Mouse (Mus musculus): ENCODE data around the gene Ak3.

Ak3 gene

DNA sequence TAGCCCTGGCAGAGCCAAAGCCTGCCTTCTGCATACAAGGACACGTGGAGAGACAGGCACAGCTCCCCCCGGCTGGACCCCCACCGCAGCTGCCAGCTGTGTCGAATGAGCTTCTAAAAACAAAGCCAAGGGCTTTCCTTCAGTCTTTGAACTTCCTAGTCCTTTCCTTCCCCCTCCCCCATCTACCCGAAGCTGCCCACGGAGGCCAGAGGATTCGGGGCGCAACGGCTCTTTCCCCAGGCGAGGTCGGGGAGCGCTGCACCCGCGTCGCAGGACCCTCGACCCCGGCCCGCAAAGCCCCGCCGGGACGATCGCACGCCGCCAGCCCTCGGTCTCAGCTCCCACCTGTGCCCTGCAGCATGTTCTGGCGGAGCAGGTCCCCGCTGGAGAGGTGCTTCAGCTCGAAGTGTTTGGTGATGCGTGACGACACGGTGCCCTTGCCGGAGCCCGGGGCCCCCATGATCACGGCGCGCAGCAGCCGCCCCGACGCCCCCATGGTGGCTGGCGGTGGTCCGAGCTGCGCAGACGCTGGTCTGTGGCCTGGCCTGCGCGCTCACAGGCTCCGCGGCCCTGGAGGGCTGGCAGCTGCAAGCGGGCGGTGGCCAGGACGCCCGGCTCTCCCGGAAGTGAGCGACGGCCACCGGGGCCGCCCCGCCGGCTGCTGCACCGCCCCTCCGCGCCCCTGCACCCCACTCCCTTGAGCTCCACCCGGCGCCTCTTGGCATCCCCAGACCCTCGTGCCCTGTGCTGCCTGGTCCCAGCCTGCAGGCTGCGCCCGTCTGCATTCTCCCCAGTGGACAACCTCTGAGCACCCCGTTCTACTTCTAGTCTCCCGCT is at the start of gene Ak3:
TSS of gene Ak3 (minus strand) at position 628 of the 837 bp plus-strand sequence.
- DNase-seq (ENCODE audit: low spot score): peak; percentile 84

- DNase-seq (ENCODE audit: low spot score): no peak
Measured at GRCm38 (mm10) chr19:29092194-29092593, 44.4 kb upstream of the Ak3 start.

DNA sequence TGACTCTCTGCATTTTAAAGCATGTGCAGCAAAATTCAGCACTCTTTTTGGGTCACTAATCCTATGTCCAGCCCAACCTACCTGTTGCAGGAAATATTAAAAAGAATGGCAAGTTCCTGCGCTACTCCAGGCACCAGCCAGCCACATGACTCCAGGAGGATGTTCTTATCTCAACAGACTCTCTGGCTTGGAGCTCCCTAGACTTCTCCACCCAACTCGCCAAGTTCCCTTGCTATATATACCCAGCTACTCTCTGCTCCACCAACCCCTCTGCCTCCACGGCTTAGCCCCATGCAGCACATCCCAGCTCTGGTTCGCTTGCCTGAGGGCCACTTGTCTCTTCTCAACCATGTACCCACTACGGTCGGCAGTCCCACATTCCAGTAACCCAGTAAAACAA is 40.9 kb upstream of the Ak3 start:
- no peak for DNase-seq (ENCODE audit: low spot score)

DNA sequence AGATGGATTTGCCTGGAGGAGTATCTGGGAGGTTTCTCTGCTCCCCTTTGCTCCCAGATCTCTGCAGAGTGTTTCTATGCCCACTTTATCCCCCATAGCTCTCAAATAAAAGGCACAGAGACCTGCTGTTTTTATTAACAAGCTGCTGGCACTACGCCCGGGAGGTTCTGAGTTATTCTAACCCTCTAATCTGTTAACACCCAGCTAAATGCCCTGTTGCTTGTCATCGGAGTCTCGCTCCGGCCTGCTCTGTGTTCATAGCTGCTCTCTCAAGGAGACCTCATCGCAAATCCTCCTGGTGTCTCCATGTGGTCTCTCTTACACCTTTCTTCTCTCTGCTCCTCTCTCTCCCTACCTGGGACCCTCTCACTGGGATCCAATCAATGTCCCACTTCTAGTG is 27.0 kb upstream of the Ak3 start:
- DNase-seq (ENCODE audit: low spot score): peak; percentile 70

DNA sequence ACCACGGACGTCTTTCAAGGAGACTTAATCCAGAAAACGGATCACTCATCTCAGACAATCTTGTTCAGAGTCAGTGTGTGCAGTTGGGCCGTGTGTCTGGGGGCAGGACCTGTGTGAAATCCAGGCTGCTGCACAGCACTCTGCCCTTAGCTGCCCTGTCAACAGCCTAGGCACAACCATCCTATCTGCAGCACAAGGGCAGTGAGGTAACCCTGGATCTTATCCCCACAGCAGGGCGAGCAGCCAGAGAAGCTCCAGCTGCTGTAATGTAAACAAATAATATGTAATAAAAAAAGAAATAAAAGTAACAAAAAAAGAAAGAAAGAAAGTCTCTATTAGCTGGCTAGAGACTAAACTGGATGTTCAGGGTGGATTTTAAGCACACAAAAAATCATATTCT is 21.4 kb upstream of the Ak3 start:
- no peak for DNase-seq (ENCODE audit: low spot score)

DNA sequence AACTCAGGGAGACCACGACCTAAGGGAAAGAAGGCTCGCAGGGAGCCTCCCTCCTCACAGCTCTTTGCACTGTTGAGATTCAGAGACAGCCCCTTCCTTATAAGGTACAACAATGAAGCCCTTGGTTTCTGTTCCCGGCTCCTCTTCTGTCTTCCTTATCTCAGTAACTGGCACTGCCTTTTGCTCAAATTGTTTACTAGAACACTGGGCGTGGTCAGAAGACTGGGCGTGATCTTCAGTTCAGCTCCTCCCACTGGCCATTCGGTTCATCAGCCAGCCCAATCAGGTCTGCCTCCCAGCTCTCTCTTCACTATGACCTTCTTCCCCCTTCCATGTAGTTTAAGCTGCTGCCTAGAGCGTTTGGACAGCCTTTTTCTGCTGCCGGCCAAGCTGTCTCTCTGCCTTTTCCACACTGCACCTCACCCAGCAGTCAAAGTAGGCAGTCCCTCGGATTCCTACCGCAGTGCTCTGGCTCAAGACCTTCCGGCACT is 19.3 kb upstream of the Ak3 start:
- DNase-seq (ENCODE audit: low spot score): peak; percentile 83

DNA sequence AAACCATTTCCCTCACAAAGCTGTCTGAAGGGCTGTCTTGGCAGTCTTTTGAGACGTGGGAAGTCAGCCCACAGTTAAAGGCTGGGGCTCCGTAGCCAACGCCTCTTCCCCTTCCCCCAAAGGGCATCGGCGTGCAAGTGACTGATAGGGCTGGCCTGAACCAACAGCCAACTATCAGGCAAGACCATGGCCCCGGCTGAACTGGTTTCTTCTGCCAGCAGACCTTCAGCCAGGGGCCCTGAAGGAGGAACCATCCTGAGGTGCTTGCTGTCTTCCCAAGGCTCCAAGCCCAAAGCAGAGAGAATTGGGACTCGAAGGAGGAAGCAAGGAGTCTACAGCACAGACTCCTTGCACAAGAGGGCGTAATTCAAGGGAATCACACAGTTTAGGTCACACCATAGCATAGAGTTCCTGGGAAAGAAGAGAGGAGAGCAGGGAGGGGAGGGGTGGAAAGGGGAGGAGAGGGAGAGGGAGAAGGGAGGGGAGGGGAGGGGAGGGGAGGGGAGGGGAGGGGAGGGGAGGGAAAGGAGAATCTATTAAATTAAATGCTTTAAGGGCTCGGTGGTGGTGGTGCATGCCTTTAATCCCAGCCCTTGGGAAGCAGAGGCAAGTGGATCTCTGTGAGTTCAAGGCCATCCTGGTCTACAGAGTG is 16.8 kb upstream of the Ak3 start:
- peak; percentile 56 for DNase-seq (ENCODE audit: low spot score)

DNA sequence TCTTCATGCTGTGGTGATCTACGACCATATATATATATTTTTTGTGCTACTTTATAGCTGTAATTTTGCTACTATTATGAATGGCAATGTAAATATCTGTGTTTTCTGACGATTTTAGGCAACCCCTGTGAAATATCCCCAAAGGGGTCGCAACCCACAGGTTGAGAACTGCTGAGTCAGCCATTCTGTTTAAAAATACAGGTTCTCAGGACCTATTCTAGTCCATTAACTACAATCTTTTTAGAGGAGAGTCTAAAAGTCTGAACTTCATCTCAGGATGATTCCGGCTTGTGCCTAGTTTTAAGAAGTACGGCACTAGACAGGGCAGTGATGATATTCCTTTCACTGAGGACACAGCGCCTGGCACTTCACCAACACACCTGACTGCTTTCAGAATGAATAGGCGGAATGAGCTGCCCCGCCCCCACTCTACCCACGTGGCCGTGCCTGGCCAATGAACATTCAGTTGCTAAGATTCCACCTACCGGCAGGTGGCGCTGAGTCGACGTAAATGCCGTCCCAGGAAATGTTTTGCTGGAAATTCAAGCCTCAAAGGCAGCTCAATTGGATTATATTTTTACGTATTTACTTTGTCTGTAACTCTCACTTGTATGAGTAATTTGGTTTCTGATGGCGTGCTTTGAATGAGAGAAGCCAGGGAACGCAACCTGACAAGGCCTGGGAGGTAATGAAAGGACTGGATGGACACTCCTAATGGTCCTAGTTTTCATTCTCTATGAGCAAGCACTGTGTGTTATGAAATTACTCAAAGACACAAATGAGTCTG is 16.0 kb upstream of the Ak3 start:
- peak; percentile 98 for DNase-seq (ENCODE audit: low spot score)

GRCm38 (mm10) chr19:29063009-29063408 is 15.2 kb upstream of the Ak3 start:
- DNase-seq (ENCODE audit: low spot score): no peak

- peak; percentile 8 for DNase-seq (ENCODE audit: low spot score)
Measured at GRCm38 (mm10) chr19:29060299-29060698, 12.5 kb upstream of the Ak3 start.

GRCm38 (mm10) chr19:29059688-29060087 is 11.9 kb upstream of the Ak3 start:
- DNase-seq (ENCODE audit: low spot score): peak; percentile 42

DNA sequence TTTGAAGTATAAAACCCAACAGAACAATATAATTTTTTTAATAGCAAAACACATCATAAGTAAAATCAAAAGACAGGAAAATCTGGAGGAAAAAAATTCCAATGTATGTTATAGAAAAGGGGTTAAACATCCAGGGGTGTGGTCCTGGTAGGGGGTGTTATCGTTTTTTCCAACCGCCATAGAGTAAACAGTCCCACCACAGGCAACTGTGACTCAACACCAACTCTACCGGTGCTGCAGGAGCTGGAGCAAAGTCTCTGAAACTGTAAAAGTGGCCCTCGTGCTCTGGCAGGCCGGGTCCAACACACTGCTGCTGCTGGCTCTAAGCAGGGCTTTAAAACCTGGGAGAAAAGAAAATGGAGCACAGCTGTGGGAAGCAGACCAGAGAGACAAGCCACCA is 11.0 kb upstream of the Ak3 start:
- no peak for DNase-seq (ENCODE audit: low spot score)

DNA sequence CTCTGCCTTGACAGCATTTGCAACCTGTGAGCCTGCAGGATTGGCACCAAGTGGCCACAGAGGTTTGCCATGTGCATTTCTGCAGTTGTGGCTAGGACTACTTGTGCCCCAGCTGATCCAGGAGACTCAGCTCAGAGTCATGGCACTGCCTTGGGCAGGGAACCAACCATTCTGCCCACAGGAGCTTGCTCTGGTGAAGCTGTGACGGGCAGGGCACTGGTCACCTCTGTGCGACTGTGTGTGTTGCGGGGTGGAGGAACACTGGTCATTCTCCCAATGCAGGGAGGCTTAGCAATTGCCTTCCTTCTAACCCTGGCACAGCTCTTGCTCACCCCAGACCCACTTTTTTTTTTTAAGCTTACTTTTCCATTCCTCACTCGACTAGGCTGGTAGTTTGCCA is 7.7 kb upstream of the Ak3 start:
- DNase-seq (ENCODE audit: low spot score): no peak

DNA sequence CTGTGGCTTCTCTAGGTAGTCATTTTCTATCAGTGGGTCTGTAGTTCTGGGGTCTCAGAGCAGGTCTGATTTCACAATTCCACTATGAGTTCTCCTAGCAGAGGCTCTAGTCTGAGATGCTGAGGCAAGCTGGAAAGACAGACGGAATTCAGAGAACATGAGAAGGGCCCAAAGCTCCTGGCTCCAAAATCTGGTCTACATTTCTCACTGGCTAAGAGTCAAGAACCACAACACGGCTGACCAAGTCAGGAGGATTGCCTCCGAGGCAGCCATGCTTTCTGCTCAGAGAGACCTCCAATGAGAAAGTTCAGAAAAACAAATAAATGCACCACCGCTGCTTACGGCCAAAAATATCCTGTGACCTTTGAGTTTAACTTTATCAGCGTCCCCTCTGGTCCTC is 6.8 kb upstream of the Ak3 start:
- no peak for DNase-seq (ENCODE audit: low spot score)

DNA sequence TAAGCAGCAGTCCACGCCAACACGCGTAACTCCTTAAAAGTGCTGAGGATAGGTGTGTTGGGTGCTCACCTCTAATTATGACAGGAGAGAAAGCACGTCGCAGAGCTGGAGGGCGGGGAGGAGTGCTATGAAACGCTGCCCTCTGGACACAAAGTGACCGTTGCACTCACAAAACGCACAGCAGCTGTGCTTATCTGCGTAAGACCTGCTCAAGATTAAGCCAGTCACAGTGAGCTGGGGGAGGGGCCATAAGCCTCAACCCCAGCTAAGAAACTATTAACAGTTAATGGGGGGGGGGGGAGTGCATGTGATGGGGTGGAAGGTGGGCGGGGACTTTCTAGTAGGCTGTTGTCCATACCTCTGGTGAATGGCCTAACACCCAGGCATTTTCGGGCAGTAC is 5.0 kb upstream of the Ak3 start:
- no peak for DNase-seq (ENCODE audit: low spot score)

GRCm38 (mm10) chr19:29050186-29050980 is 2.6 kb upstream of the Ak3 start:
- no peak for DNase-seq (ENCODE audit: low spot score)

DNA sequence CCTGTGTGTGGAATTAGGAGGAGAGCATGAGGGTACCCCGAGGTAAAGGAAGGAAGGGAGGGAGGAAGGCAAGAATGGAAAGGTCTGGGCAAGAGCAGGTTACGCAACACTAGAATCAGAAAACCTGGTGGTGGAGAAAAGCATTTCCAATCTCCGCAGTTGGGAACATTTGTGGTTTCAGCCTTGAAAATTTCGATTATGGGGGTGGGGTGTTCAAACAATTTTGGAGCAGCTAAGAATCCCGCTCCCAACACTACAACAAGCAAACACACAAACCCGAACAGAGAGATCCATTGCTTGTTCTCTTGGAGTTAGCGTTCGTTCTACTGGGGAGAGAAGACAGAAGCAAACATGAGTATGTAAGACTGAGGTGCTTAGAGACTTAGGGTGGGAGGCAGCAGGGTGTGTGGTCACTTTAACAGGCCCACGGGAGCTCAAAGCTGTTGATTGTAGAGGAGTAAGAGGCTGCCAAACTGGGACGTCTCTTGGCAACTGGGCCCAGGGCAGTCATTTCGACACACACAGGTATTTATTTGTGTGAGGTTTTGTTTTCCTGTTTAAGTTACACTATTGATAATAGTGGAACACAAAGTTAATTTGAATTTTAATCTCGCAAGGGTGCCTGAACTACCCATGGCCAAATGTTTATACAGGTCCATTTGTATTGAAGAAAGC is 1.8 kb upstream of the Ak3 start:
- no peak for DNase-seq (ENCODE audit: low spot score)

DNA sequence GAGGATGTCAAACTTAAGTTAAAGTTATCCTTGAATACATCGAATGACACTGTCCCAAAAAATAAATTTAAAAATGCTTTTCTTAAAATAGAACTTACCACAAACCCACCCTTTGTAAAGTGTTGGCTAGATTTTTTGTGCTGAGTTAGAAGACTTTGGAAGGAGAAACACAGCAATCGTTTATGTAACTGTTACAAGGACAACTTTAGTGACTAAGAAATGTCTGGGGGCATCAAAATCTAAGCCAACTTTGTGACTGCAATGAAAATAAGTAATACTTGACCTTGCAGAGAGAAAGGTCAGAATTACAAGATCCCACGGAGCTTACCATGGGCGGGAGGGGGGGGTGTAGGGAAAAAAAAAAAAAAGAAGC is 814 bp downstream of the Ak3 start:
- DNase-seq (ENCODE audit: low spot score): no peak

- no peak for DNase-seq (ENCODE audit: low spot score)
Measured at GRCm38 (mm10) chr19:29045956-29046650, 1.7 kb downstream of the Ak3 start.

- no peak for DNase-seq (ENCODE audit: low spot score)
Measured at GRCm38 (mm10) chr19:29045369-29045768, 2.4 kb downstream of the Ak3 start.

DNA sequence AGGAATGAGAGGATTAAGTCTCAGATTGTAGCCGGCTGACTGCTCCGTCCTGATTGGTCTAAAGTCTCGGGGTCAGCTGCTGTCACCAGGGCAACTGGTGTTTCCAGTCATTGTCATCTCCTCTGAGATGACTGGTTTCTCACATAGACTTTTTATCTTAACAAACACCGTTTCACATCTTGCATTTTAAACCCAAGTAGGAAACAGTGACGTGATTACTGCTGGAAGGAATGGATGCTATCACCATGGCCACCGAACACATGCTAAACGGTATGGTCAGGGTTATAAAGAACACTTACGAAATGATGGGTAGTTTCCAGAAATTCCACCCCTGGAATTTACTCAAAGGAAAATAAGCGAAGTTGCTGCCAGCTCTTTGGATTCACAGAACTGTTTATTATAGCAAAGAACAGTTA is 3.4 kb downstream of the Ak3 start:
- DNase-seq (ENCODE audit: low spot score): no peak

All from testis, postnatal 10 days (tissue).